Mouse (Mus musculus) liver, postnatal 0 days (tissue): ENCODE data around the gene Bak1.

ENCODE experiments used
- CTCF ChIP-seq: sonication (generic); IDR thresholded peaks from 2 replicates; pipeline ENCODE4 v1.5.1; 2016; ENCODE audit warnings: antibody characterized with exemption, low read depth
- EP300 ChIP-seq: IDR thresholded peaks from 2 replicates; pipeline ENCODE4 v1.6.1; 2016; ENCODE audit warnings: antibody characterized with exemption, low read depth, mild to moderate bottlenecking

- TF ChIP-seq CTCF (no peak), EP300 (no peak)
Measured at GRCm38 (mm10) chr17:26998283-26998682, 30.5 kb downstream of the Bak1 start.
